Mouse (Mus musculus) spleen, postnatal 14 days (tissue): ENCODE results near the gene Camk1d.
"Not testable (repeated sequence)": the region's sequence is repeated elsewhere in the genome, so short reads cannot be mapped to it uniquely, and the experiment has no call there.

Experiments used
- DNase-seq, 2 experiments: peaks; one replicate each; pipeline ENCODE4 v3.0.0; 2021 to 2022; ENCODE audit warnings: low spot score in 2 of 2

The Camk1d gene

GRCm38 (mm10) chr2:5572314-5573006, 141.9 kb downstream of the Camk1d start:
- DNase-seq, result no peak

GRCm38 (mm10) chr2:5566611-5567010, 147.7 kb downstream of the Camk1d start:
- no peak for DNase-seq

GRCm38 (mm10) chr2:5563685-5564084, 150.6 kb downstream of the Camk1d start:
- no peak for DNase-seq

- no peak for DNase-seq
Measured at GRCm38 (mm10) chr2:5561446-5561845, 152.9 kb downstream of the Camk1d start.

- DNase-seq, result no peak
Measured at GRCm38 (mm10) chr2:5553264-5553663, 161.1 kb downstream of the Camk1d start.

GRCm38 (mm10) chr2:5551758-5552255, 162.5 kb downstream of the Camk1d start:
- no peak for DNase-seq

GRCm38 (mm10) chr2:5549334-5549733, 165.0 kb downstream of the Camk1d start:
- DNase-seq, result no peak

- DNase-seq, result no peak
Measured at GRCm38 (mm10) chr2:5548872-5549271, 165.4 kb downstream of the Camk1d start.

- no peak for DNase-seq
Measured at GRCm38 (mm10) chr2:5540870-5541269, 173.4 kb downstream of the Camk1d start.

GRCm38 (mm10) chr2:5539894-5540293, 174.4 kb downstream of the Camk1d start:
- DNase-seq, result not testable (repeated sequence)

GRCm38 (mm10) chr2:5533868-5534267, 180.4 kb downstream of the Camk1d start:
- no peak for DNase-seq

GRCm38 (mm10) chr2:5529992-5530391, 184.3 kb downstream of the Camk1d start:
- DNase-seq, result no peak

GRCm38 (mm10) chr2:5519221-5519669, 195.1 kb downstream of the Camk1d start:
- no peak for DNase-seq

GRCm38 (mm10) chr2:5515106-5515505, 199.2 kb downstream of the Camk1d start:
- no peak for DNase-seq

- no peak for DNase-seq
Measured at GRCm38 (mm10) chr2:5514095-5514494, 200.2 kb downstream of the Camk1d start.

GRCm38 (mm10) chr2:5513621-5514020, 200.7 kb downstream of the Camk1d start:
- no peak for DNase-seq

GRCm38 (mm10) chr2:5510042-5510441, 204.3 kb downstream of the Camk1d start:
- no peak for DNase-seq

GRCm38 (mm10) chr2:5499620-5500019, 214.7 kb downstream of the Camk1d start:
- no peak for DNase-seq

GRCm38 (mm10) chr2:5489916-5490315, 224.4 kb downstream of the Camk1d start:
- DNase-seq, result no peak

GRCm38 (mm10) chr2:5487344-5487743, 227.0 kb downstream of the Camk1d start:
- no peak for DNase-seq

- DNase-seq, result no peak
Measured at GRCm38 (mm10) chr2:5486663-5487062, 227.7 kb downstream of the Camk1d start.

GRCm38 (mm10) chr2:5485786-5486185, 228.5 kb downstream of the Camk1d start:
- DNase-seq, result no peak

GRCm38 (mm10) chr2:5479886-5480285, 234.4 kb downstream of the Camk1d start:
- DNase-seq, result no peak

GRCm38 (mm10) chr2:5478709-5479108, 235.6 kb downstream of the Camk1d start:
- no peak for DNase-seq
